Mouse (Mus musculus): ENCODE data around the gene Ces3a. TPM values are rescaled to one million over a fixed set of nuclear protein-coding genes. Genes with fewer than 3 reads are reported as not detected.

The Ces3a gene
- not detected in 2 replicates for polyA plus RNA-seq (2015; fragmentation: Nextera tagmentation; extraction: Ambion mirVana)

- 71% methylated on average over 3 of the region's 3 CpGs for WGBS
- H3K27me3 ChIP-seq: no peaks in the 10 kb centered on the region
- H3K36me3 ChIP-seq: no peaks in the 10 kb centered on the region
- H3K4me1 ChIP-seq: no peaks in the 10 kb centered on the region
- ATAC-seq (ENCODE audit: insufficient number of reproducible peaks, insufficient read depth, low FRiP score, low TSS enrichment, low read depth): no peak
- H3K27ac ChIP-seq: no peak within 1 kb of the TSS
- no peak within 1 kb of the TSS for H3K4me2 ChIP-seq
- H3K4me3 ChIP-seq: no peak within 1 kb of the TSS
- H3K9me3 ChIP-seq: no peaks in the 10 kb centered on the region
- H3K9ac ChIP-seq: no peak within 1 kb of the TSS
Observed at GRCm38 (mm10) chr8:105048371-105048854, at the start of gene Ces3a. TSS of gene Ces3a (plus strand) at chr8:105048601.

- no peak overlapping the region for H3K4me2 ChIP-seq
- H3K4me3 ChIP-seq: no peak overlapping the region
- H3K27me3 ChIP-seq: no peaks in the 10 kb centered on the region
- WGBS: 86% methylated on average over 6 of the region's 6 CpGs
- no peaks in the 10 kb centered on the region for H3K9me3 ChIP-seq
- no peak overlapping the region for H3K9ac ChIP-seq
- no peak for ATAC-seq (ENCODE audit: insufficient number of reproducible peaks, insufficient read depth, low FRiP score, low TSS enrichment, low read depth)
- no peaks in the 10 kb centered on the region for H3K36me3 ChIP-seq
- no peaks in the 10 kb centered on the region for H3K4me1 ChIP-seq
- no peak overlapping the region for H3K27ac ChIP-seq
Observed at GRCm38 (mm10) chr8:104999183-104999582, 49.2 kb upstream of the Ces3a start.

GRCm38 (mm10) chr8:105000586-105000985 is 47.8 kb upstream of the Ces3a start, which contains the start of gene Ces2h:
TSS of gene Ces2h (plus strand) at chr8:105000853.
- H3K4me1 ChIP-seq: no peaks in the 10 kb centered on the region
- WGBS: 85% methylated on average over 7 of the region's 7 CpGs
- no peak for ATAC-seq (ENCODE audit: insufficient number of reproducible peaks, insufficient read depth, low FRiP score, low TSS enrichment, low read depth)

GRCm38 (mm10) chr8:105010000-105010399 is 38.4 kb upstream of the Ces3a start:
- no peak overlapping the region for H3K9ac ChIP-seq
- WGBS: 82% methylated on average over 2 of the region's 2 CpGs
- H3K4me1 ChIP-seq: no peaks in the 10 kb centered on the region
- H3K4me2 ChIP-seq: no peak overlapping the region
- H3K4me3 ChIP-seq: no peak overlapping the region
- no peak overlapping the region for H3K27ac ChIP-seq
- no peaks in the 10 kb centered on the region for H3K36me3 ChIP-seq
- H3K27me3 ChIP-seq: no peaks in the 10 kb centered on the region
- no peaks in the 10 kb centered on the region for H3K9me3 ChIP-seq
- no peak for ATAC-seq (ENCODE audit: insufficient number of reproducible peaks, insufficient read depth, low FRiP score, low TSS enrichment, low read depth)

More at GRCm38 (mm10) chr8:105000586-105000985, 47.8 kb upstream of the Ces3a start, which contains the start of gene Ces2h:
- Histone ChIP-seq H3K27me3 (no peaks in the 10 kb centered on the region), H3K4me2 (no peak within 1 kb of the TSS), H3K27ac (no peak within 1 kb of the TSS), H3K4me3 (no peak within 1 kb of the TSS), H3K9ac (no peak within 1 kb of the TSS), H3K9me3 (no peaks in the 10 kb centered on the region), H3K36me3 (no peaks in the 10 kb centered on the region)

- no peak overlapping the region for H3K9ac ChIP-seq
- ATAC-seq (ENCODE audit: insufficient number of reproducible peaks, insufficient read depth, low FRiP score, low TSS enrichment, low read depth): no peak
- no peak overlapping the region for H3K4me2 ChIP-seq
- WGBS: 80% methylated on average over 12 of the region's 12 CpGs
- H3K4me3 ChIP-seq: no peak overlapping the region
- no peaks in the 10 kb centered on the region for H3K27me3 ChIP-seq
- no peaks in the 10 kb centered on the region for H3K4me1 ChIP-seq
- no peak overlapping the region for H3K27ac ChIP-seq
- H3K9me3 ChIP-seq: no peaks in the 10 kb centered on the region
- H3K36me3 ChIP-seq: no peaks in the 10 kb centered on the region
Observed at GRCm38 (mm10) chr8:105011136-105011535, 37.3 kb upstream of the Ces3a start.

- ATAC-seq (ENCODE audit: insufficient number of reproducible peaks, insufficient read depth, low FRiP score, low TSS enrichment, low read depth): no peak
- Histone ChIP-seq H3K4me2 (no peak overlapping the region), H3K27me3 (no peaks in the 10 kb centered on the region), H3K4me1 (no peaks in the 10 kb centered on the region), H3K9me3 (no peaks in the 10 kb centered on the region), H3K9ac (no peak overlapping the region), H3K4me3 (no peak overlapping the region), H3K36me3 (no peaks in the 10 kb centered on the region), H3K27ac (no peak overlapping the region)
- 90% methylated on average over 5 of the region's 5 CpGs for WGBS
Observed at GRCm38 (mm10) chr8:105014391-105014790, 34.0 kb upstream of the Ces3a start.

GRCm38 (mm10) chr8:105021954-105022353 is 26.4 kb upstream of the Ces3a start:
- H3K4me2 ChIP-seq: no peak overlapping the region
- H3K9me3 ChIP-seq: no peaks in the 10 kb centered on the region
- H3K27ac ChIP-seq: no peak overlapping the region
- H3K4me3 ChIP-seq: no peak overlapping the region
- WGBS: 92% methylated on average over 1 of the region's 1 CpGs
- H3K27me3 ChIP-seq: no peaks in the 10 kb centered on the region
- no peaks in the 10 kb centered on the region for H3K36me3 ChIP-seq
- H3K9ac ChIP-seq: no peak overlapping the region
- no peak for ATAC-seq (ENCODE audit: insufficient number of reproducible peaks, insufficient read depth, low FRiP score, low TSS enrichment, low read depth)
- H3K4me1 ChIP-seq: no peaks in the 10 kb centered on the region

GRCm38 (mm10) chr8:105023087-105023486 is 25.3 kb upstream of the Ces3a start:
- H3K36me3 ChIP-seq: no peaks in the 10 kb centered on the region
- no peaks in the 10 kb centered on the region for H3K4me1 ChIP-seq
- H3K4me2 ChIP-seq: no peak overlapping the region
- H3K4me3 ChIP-seq: no peak overlapping the region
- 0 out of 2 replicates have a peak, but pooled peaks cover 4% of the 10 kb centered on the region for H3K9me3 ChIP-seq
- H3K9ac ChIP-seq: no peak overlapping the region
- no peak overlapping the region for H3K27ac ChIP-seq
- no peak for ATAC-seq (ENCODE audit: insufficient number of reproducible peaks, insufficient read depth, low FRiP score, low TSS enrichment, low read depth)
- H3K27me3 ChIP-seq: no peaks in the 10 kb centered on the region
- WGBS: 57% methylated on average over 1 of the region's 1 CpGs

- no peak overlapping the region for H3K4me2 ChIP-seq
- no peaks in the 10 kb centered on the region for H3K27me3 ChIP-seq
- H3K27ac ChIP-seq: no peak overlapping the region
- no peak overlapping the region for H3K9ac ChIP-seq
- no peak overlapping the region for H3K4me3 ChIP-seq
- H3K9me3 ChIP-seq: 0 out of 2 replicates have a peak, but pooled peaks cover 4% of the 10 kb centered on the region
- no peaks in the 10 kb centered on the region for H3K4me1 ChIP-seq
- WGBS: 71% methylated on average over 2 of the region's 2 CpGs
- H3K36me3 ChIP-seq: no peaks in the 10 kb centered on the region
- ATAC-seq (ENCODE audit: insufficient number of reproducible peaks, insufficient read depth, low FRiP score, low TSS enrichment, low read depth): no peak
Observed at GRCm38 (mm10) chr8:105025050-105025449, 23.4 kb upstream of the Ces3a start.

- WGBS: 47% methylated on average over 1 of the region's 1 CpGs
- H3K9ac ChIP-seq: no peak overlapping the region
- H3K4me3 ChIP-seq: no peak overlapping the region
Observed at GRCm38 (mm10) chr8:105043510-105043909, 4.9 kb upstream of the Ces3a start.

GRCm38 (mm10) chr8:105045824-105046401 is 2.5 kb upstream of the Ces3a start:
- no peak for ATAC-seq (ENCODE audit: insufficient number of reproducible peaks, insufficient read depth, low FRiP score, low TSS enrichment, low read depth)
- H3K4me3 ChIP-seq: no peak overlapping the region
- no peaks in the 10 kb centered on the region for H3K27me3 ChIP-seq
- no peaks in the 10 kb centered on the region for H3K9me3 ChIP-seq
- H3K9ac ChIP-seq: no peak overlapping the region
- H3K4me1 ChIP-seq: no peaks in the 10 kb centered on the region
- H3K36me3 ChIP-seq: no peaks in the 10 kb centered on the region
- H3K27ac ChIP-seq: no peak overlapping the region
- WGBS: 78% methylated on average over 3 of the region's 3 CpGs
- H3K4me2 ChIP-seq: no peak overlapping the region

More at GRCm38 (mm10) chr8:105043510-105043909, 4.9 kb upstream of the Ces3a start:
- H3K9me3 ChIP-seq: no peaks in the 10 kb centered on the region
- H3K4me1 ChIP-seq: no peaks in the 10 kb centered on the region
- no peak overlapping the region for H3K4me2 ChIP-seq
- no peaks in the 10 kb centered on the region for H3K36me3 ChIP-seq
- H3K27ac ChIP-seq: no peak overlapping the region
- ATAC-seq (ENCODE audit: insufficient number of reproducible peaks, insufficient read depth, low FRiP score, low TSS enrichment, low read depth): no peak
- no peaks in the 10 kb centered on the region for H3K27me3 ChIP-seq

GRCm38 (mm10) chr8:105056211-105056610 is 7.8 kb downstream of the Ces3a start:
- no peak for ATAC-seq (ENCODE audit: insufficient number of reproducible peaks, insufficient read depth, low FRiP score, low TSS enrichment, low read depth)
- Histone ChIP-seq H3K27ac (no peak overlapping the region), H3K27me3 (no peaks in the 10 kb centered on the region), H3K4me2 (no peak overlapping the region), H3K4me1 (no peaks in the 10 kb centered on the region), H3K36me3 (no peaks in the 10 kb centered on the region), H3K9me3 (no peaks in the 10 kb centered on the region), H3K9ac (no peak overlapping the region), H3K4me3 (no peak overlapping the region)
- 88% methylated on average over 4 of the region's 4 CpGs for WGBS
